Mouse (Mus musculus): ENCODE data around the gene Nhlrc2. TPM values are rescaled to one million over a fixed set of nuclear protein-coding genes. Genes with fewer than 3 reads are reported as not detected.

Nhlrc2 gene
- polyA plus RNA-seq, 1 experiment: 6.9 TPM

DNA sequence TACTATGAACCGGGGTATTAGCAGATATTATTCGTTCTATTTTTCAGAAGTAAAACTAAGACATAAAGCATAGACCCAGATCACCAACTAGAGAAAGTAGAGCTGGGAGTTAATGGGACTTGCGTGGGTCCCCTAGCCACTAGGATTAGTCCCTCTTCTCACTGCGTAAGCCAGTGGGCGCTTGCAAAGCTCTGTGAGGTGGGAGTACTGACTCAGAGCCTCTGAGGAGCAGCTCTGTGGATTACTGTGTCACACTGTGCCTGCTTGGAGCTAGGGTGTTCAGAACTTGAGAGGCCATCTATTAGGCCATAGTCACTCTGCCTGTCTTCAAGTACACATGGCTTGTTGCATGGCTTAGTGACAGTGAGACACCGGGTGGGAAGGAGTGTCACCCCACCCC is 25.1 kb downstream of the Nhlrc2 start:
- peaks cover 21% of the 10 kb centered on the region for H3K79me2 ChIP-seq (ENCODE audit: control insufficient read depth, insufficient read depth)

GRCm38 (mm10) chr19:56577801-56578200 is 29.7 kb downstream of the Nhlrc2 start:
- H3ac ChIP-seq (ENCODE audit: control insufficient read depth, insufficient read length): no peak overlapping the region
- H3K4me3 ChIP-seq: no peak overlapping the region
- peaks cover 7% of the 10 kb centered on the region for H3K79me2 ChIP-seq (ENCODE audit: control insufficient read depth, insufficient read depth)
- no peaks in the 10 kb centered on the region for H3K27me3 ChIP-seq (ENCODE audit: control insufficient read depth, insufficient read depth, insufficient read length)
- no peak overlapping the region for H3K4me2 ChIP-seq (ENCODE audit: low read depth)
- H3K36me3 ChIP-seq (ENCODE audit: control insufficient read depth, insufficient read depth): peaks cover 16% of the 10 kb centered on the region
- TF ChIP-seq TCF3 (IDR thresholded peaks at IDR 0.05; ENCODE audit: insufficient read length, low read depth) (no peak), MYOD1 (IDR thresholded peaks at IDR 0.05; ENCODE audit: control insufficient read depth in 1 of 3, insufficient read length in 2 of 3, low read depth in 2 of 3) (no peak), MYOG (IDR thresholded peaks at IDR 0.05; ENCODE audit: control insufficient read depth in 1 of 3, insufficient read depth in 1 of 3, insufficient read length in 2 of 3, low read depth in 2 of 3) (no peak), TCF12 (IDR thresholded peaks at IDR 0.05; ENCODE audit: insufficient read depth, poor library complexity, severe bottlenecking) (no peak), SRF (IDR thresholded peaks at IDR 0.05; ENCODE audit: control insufficient read depth, insufficient read length, low read depth) (no peak), USF1 (IDR thresholded peaks at IDR 0.05; ENCODE audit: low read depth) (no peak), REST (IDR thresholded peaks at IDR 0.05; ENCODE audit: insufficient read depth, insufficient read length) (no peak), E2F4 (IDR thresholded peaks at IDR 0.05; ENCODE audit: insufficient read depth) (no peak), CEBPB (IDR thresholded peaks at IDR 0.05; ENCODE audit: insufficient read depth, poor library complexity, severe bottlenecking) (no peak), POLR2AphosphoS2 (IDR thresholded peaks at IDR 0.05; ENCODE audit: insufficient read length, low read depth) (no peak), POLR2A (IDR thresholded peaks at IDR 0.05; ENCODE audit: insufficient read length, low read depth) (no peak), MAX (IDR thresholded peaks at IDR 0.05; ENCODE audit: low read depth) (no peak)

More for the DNA sequence above, 25.1 kb downstream of the Nhlrc2 start:
- H3K4me2 ChIP-seq (ENCODE audit: low read depth): no peak overlapping the region
- no peaks in the 10 kb centered on the region for H3K27me3 ChIP-seq (ENCODE audit: control insufficient read depth, insufficient read depth, insufficient read length)
- no peak overlapping the region for H3K4me3 ChIP-seq
- H3ac ChIP-seq (ENCODE audit: control insufficient read depth, insufficient read length): no peak overlapping the region
- TF ChIP-seq E2F4 (IDR thresholded peaks at IDR 0.05; ENCODE audit: insufficient read depth): no peak
- no peak for TF ChIP-seq TCF3 (IDR thresholded peaks at IDR 0.05; ENCODE audit: insufficient read length, low read depth)
- TF ChIP-seq MAX (IDR thresholded peaks at IDR 0.05; ENCODE audit: low read depth): no peak
- no peak for TF ChIP-seq SRF (IDR thresholded peaks at IDR 0.05; ENCODE audit: control insufficient read depth, insufficient read length, low read depth)
- peaks cover 13% of the 10 kb centered on the region for H3K36me3 ChIP-seq (ENCODE audit: control insufficient read depth, insufficient read depth)

- Histone ChIP-seq H3K79me2 (ENCODE audit: control insufficient read depth, insufficient read depth) (no peaks in the 10 kb centered on the region), H3K4me3 (no peak overlapping the region), H3ac (ENCODE audit: control insufficient read depth, insufficient read length) (no peak overlapping the region), H3K4me2 (ENCODE audit: low read depth) (no peak overlapping the region), H3K27me3 (ENCODE audit: control insufficient read depth, insufficient read depth, insufficient read length) (no peaks in the 10 kb centered on the region), H3K36me3 (ENCODE audit: control insufficient read depth, insufficient read depth) (peaks cover 18% of the 10 kb centered on the region)
- TF ChIP-seq USF1 (IDR thresholded peaks at IDR 0.05; ENCODE audit: low read depth) (no peak), POLR2A (IDR thresholded peaks at IDR 0.05; ENCODE audit: insufficient read length, low read depth) (no peak)
Measured at GRCm38 (mm10) chr19:56581981-56582380, 33.9 kb downstream of the Nhlrc2 start.

DNA sequence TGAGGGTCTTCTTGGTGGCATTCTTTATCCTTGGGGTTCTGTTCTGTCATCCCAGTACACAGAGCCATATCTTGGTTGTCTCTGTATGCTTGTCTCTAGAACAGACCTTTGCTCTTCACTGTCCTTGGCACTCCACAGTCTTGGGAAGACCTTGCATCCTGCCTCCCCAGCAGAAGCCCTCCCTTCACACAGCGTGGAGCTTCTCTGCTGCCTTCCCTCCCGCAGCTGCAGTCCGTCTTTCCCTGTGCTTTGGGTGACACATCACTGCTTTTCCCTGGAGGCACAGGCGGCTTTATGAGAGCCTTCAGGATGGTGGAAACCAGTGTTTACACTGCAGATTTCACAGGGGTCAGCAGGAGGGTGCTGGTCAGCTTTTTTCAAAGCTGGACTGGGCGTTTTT is 35.7 kb downstream of the Nhlrc2 start:
- Histone ChIP-seq H3K27me3 (ENCODE audit: control insufficient read depth, insufficient read depth, insufficient read length) (no peaks in the 10 kb centered on the region), H3K36me3 (ENCODE audit: control insufficient read depth, insufficient read depth) (peaks cover 18% of the 10 kb centered on the region), H3K4me3 (no peak overlapping the region), H3K79me2 (ENCODE audit: control insufficient read depth, insufficient read depth) (no peaks in the 10 kb centered on the region), H3K4me2 (ENCODE audit: low read depth) (no peak overlapping the region), H3ac (ENCODE audit: control insufficient read depth, insufficient read length) (no peak overlapping the region)
- TF ChIP-seq TCF3 (IDR thresholded peaks at IDR 0.05; ENCODE audit: insufficient read length, low read depth) (no peak), MAX (IDR thresholded peaks at IDR 0.05; ENCODE audit: low read depth) (no peak), POLR2A (IDR thresholded peaks at IDR 0.05; ENCODE audit: insufficient read length, low read depth) (no peak), REST (IDR thresholded peaks at IDR 0.05; ENCODE audit: insufficient read depth, insufficient read length) (no peak), MYOG (IDR thresholded peaks at IDR 0.05; ENCODE audit: control insufficient read depth in 1 of 3, insufficient read depth in 1 of 3, insufficient read length in 2 of 3, low read depth in 2 of 3) (no peak), POLR2AphosphoS2 (IDR thresholded peaks at IDR 0.05; ENCODE audit: insufficient read length, low read depth) (no peak), TCF12 (IDR thresholded peaks at IDR 0.05; ENCODE audit: insufficient read depth, poor library complexity, severe bottlenecking) (no peak), MYOD1 (IDR thresholded peaks at IDR 0.05; ENCODE audit: control insufficient read depth in 1 of 3, insufficient read length in 2 of 3, low read depth in 2 of 3) (no peak), USF1 (IDR thresholded peaks at IDR 0.05; ENCODE audit: low read depth) (no peak), CEBPB (IDR thresholded peaks at IDR 0.05; ENCODE audit: insufficient read depth, poor library complexity, severe bottlenecking) (no peak), SRF (IDR thresholded peaks at IDR 0.05; ENCODE audit: control insufficient read depth, insufficient read length, low read depth) (no peak), E2F4 (IDR thresholded peaks at IDR 0.05; ENCODE audit: insufficient read depth) (no peak)

DNA sequence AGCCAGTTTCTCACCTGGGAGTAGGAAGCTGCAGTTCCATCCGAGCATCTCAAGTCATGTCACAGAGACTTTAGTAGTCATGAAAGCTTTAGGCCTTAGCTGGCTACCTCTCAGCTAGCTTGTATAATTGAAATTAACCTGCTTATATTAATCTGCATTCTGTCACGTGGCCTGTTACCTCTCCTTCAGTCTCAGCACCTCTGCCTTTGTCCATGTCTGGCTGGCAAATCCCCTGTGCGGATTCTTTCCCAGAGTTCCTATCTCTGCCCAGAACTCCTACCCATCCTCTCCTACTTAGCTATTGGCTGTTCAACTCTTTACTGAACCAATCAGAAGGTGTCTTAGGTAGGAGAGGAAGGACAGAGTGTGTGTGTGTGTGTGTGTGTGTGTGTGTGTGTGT is 36.2 kb downstream of the Nhlrc2 start:
- H3K36me3 ChIP-seq (ENCODE audit: control insufficient read depth, insufficient read depth): peaks cover 18% of the 10 kb centered on the region
- H3K27me3 ChIP-seq (ENCODE audit: control insufficient read depth, insufficient read depth, insufficient read length): no peaks in the 10 kb centered on the region
- H3K79me2 ChIP-seq (ENCODE audit: control insufficient read depth, insufficient read depth): no peaks in the 10 kb centered on the region
- TF ChIP-seq POLR2A (IDR thresholded peaks at IDR 0.05; ENCODE audit: insufficient read length, low read depth): no peak
- no peak for TF ChIP-seq USF1 (IDR thresholded peaks at IDR 0.05; ENCODE audit: low read depth)
- no peak for TF ChIP-seq MYOD1 (IDR thresholded peaks at IDR 0.05; ENCODE audit: control insufficient read depth in 1 of 3, insufficient read length in 2 of 3, low read depth in 2 of 3)
- no peak for TF ChIP-seq MAX (IDR thresholded peaks at IDR 0.05; ENCODE audit: low read depth)
- TF ChIP-seq MYOG (IDR thresholded peaks at IDR 0.05; ENCODE audit: control insufficient read depth in 1 of 3, insufficient read depth in 1 of 3, insufficient read length in 2 of 3, low read depth in 2 of 3): no peak
- no peak for TF ChIP-seq SRF (IDR thresholded peaks at IDR 0.05; ENCODE audit: control insufficient read depth, insufficient read length, low read depth)
- TF ChIP-seq CEBPB (IDR thresholded peaks at IDR 0.05; ENCODE audit: insufficient read depth, poor library complexity, severe bottlenecking): no peak
- TF ChIP-seq REST (IDR thresholded peaks at IDR 0.05; ENCODE audit: insufficient read depth, insufficient read length): no peak
- TF ChIP-seq E2F4 (IDR thresholded peaks at IDR 0.05; ENCODE audit: insufficient read depth): no peak
- TF ChIP-seq TCF3 (IDR thresholded peaks at IDR 0.05; ENCODE audit: insufficient read length, low read depth): no peak
- no peak for TF ChIP-seq TCF12 (IDR thresholded peaks at IDR 0.05; ENCODE audit: insufficient read depth, poor library complexity, severe bottlenecking)
- H3K4me2 ChIP-seq (ENCODE audit: low read depth): no peak overlapping the region
- H3K4me3 ChIP-seq: no peak overlapping the region
- no peak overlapping the region for H3ac ChIP-seq (ENCODE audit: control insufficient read depth, insufficient read length)
